Mouse (Mus musculus) hindbrain, embryonic 12.5 days (tissue): ENCODE data around the gene Hist2h2ac. TPM values are rescaled to one million over a fixed set of nuclear protein-coding genes. Genes with fewer than 3 reads are reported as not detected.
"Not testable (repeated sequence)": the region's sequence is repeated elsewhere in the genome, so short reads cannot be mapped to it uniquely, and the experiment has no call there.

ENCODE experiments used
- ATAC-seq: fragments of 200-750 bp; cut with Nextera tagmentation; 2 replicates; pipeline ENCODE4 v1.8.0; 2017; ENCODE audit warnings: moderate TSS enrichment; ENCODE audit not compliant: low FRiP score
- H3K27ac ChIP-seq: fragments of 300-500 bp; sonication (generic); 2 replicates; pipeline ENCODE4 v1.5.1; 2016; ENCODE audit warnings: mild to moderate bottlenecking
- H3K27me3 ChIP-seq: fragments of 300-500 bp; sonication (generic); 2 replicates; pipeline ENCODE4 v1.6.1; 2016; ENCODE audit warnings: mild to moderate bottlenecking
- H3K36me3 ChIP-seq: fragments of 300-500 bp; sonication (generic); 2 replicates; pipeline ENCODE4 v1.6.1; 2016; ENCODE audit warnings: mild to moderate bottlenecking
- H3K4me1 ChIP-seq: fragments of 300-500 bp; sonication (generic); 2 replicates; pipeline ENCODE4 v1.6.1; 2016
- H3K4me2 ChIP-seq: fragments of 300-500 bp; sonication (generic); replicated peaks from 2 replicates; pipeline ENCODE4 v1.6.1; 2016; ENCODE audit warnings: mild to moderate bottlenecking
- H3K4me3 ChIP-seq: fragments of 300-500 bp; sonication (generic); 2 replicates; pipeline ENCODE4 v1.5.1; 2016; ENCODE audit warnings: mild to moderate bottlenecking
- H3K9ac ChIP-seq: fragments of 300-500 bp; sonication (generic); 2 replicates; pipeline ENCODE4 v1.6.1; 2016; ENCODE audit warnings: mild to moderate bottlenecking, moderate library complexity
- H3K9me3 ChIP-seq: fragments of 300-500 bp; sonication (generic); replicated peaks from 2 replicates; pipeline ENCODE4 v1.6.1; 2016; ENCODE audit warnings: mild to moderate bottlenecking
- WGBS: fragments of 180-500 bp; shearing (Covaris S2); methylation state at CpG from one replicate; pipeline ENCODE4 v1.1.7; 2016; 5-methylcytosine and 5-hydroxymethylcytosine counted together
- polyA plus RNA-seq: library from polyadenylated mRNA; unstranded; fragments of >200 nt; fragmentation: Nextera tagmentation; extraction: Ambion mirVana; gene quantifications from 2 replicates; pipeline ENCODE4 v1.2.1, GENCODE M21; 2016

Gene Hist2h2ac
- polyA plus RNA-seq, result 4.4 and 7.0 TPM in 2 replicates

DNA sequence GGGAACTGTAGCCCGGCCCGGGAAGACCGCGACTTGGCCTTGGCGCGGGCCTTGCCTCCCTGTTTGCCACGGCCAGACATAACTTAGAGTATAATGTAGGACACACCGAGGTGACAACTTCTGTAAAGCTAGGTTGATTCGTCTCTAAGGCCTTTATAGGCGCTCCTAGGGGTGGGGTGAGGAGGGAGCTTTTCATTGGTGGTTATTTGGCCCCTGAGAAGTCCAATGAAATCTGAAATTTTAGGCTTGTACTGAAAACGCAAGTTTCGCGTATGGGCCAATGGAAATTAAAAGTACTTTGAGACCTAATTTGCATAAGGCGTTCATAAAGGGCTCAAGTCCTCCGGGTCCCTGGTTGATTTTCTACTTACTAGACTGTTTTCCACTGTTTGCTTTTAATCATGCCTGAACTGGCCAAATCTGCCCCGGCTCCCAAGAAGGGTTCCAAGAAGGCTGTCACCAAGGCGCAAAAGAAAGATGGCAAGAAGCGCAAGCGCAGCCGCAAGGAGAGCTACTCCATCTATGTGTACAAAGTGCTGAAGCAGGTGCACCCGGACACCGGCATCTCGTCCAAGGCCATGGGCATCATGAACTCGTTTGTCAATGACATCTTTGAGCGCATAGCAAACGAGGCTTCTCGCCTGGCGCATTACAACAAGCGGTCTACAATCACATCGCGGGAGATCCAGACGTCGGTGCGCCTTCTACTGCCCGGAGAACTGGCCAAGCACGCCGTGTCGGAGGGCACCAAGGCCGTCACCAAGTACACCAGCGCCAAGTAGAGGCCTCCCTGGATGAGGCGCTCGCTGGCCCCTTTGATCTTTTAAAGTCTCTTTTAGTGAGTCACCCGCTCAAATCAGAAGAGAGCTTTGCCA lies at the start of gene Hist2h2ac, which contains the start of gene Hist2h2be:
Gene Hist2h2ac, minus strand, starts transcription at position 116 of the 875 bp plus-strand sequence.
Gene Hist2h2be, plus strand, starts transcription at position 355 of the 875 bp plus-strand sequence.
- no peaks in the 10 kb centered on the region for H3K27me3 ChIP-seq
- H3K4me1 ChIP-seq, result peaks cover 24% of the 10 kb centered on the region
- peak within 1 kb of the TSS; percentile 79 for H3K9ac ChIP-seq
- H3K4me3 ChIP-seq, result peak within 1 kb of the TSS; percentile 61
- peak within 1 kb of the TSS; percentile 87 for H3K4me2 ChIP-seq
- H3K27ac ChIP-seq, result peak within 1 kb of the TSS; percentile 98
- ATAC-seq, result peak; percentile 73
- under 1% methylated on average over 43 of the region's 43 CpGs for WGBS
- H3K36me3 ChIP-seq, result no peaks in the 10 kb centered on the region
- no peaks in the 10 kb centered on the region for H3K9me3 ChIP-seq

DNA sequence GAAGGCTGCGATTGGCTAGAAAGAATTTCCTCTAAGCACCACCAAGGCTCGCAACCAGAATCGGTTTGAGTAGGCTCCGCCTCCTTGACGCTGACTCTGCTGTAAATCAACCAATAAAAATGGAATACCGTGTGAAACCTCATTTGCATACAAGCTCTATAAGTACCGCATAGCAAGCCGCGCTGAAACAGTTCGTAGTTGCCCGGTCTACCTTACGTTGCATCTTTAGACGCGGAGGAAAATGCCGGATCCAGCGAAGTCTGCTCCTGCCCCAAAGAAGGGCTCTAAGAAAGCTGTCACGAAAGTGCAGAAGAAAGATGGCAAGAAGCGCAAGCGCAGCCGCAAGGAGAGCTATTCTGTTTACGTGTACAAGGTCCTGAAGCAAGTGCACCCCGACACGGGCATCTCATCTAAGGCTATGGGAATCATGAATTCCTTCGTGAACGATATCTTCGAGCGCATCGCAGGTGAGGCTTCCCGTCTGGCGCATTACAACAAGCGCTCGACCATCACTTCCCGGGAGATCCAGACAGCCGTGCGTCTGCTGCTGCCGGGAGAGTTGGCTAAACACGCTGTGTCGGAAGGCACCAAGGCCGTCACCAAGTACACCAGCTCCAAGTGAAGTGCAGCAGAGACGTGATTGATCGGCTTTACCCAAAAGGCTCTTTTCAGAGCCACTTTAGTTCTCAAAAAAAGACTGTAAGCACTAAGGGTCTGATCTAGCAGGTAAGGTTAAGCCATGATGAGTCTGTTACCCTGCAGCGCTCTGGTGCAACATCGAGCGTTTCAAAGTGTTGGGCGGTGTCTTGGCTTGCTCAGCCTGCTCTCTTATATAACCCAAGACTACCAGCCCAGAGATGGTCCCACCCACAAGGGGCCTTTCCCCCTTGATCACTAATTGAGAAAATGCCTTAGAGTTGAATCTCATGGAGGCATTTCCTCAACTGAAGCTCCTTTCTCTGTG lies 49.1 kb upstream of the Hist2h2ac start, which contains the start of gene Hist2h2bb:
Gene Hist2h2bb, plus strand, starts transcription at position 242 of the 964 bp plus-strand sequence.
- H3K27me3 ChIP-seq, result no peaks in the 10 kb centered on the region
- no peaks in the 10 kb centered on the region for H3K36me3 ChIP-seq
- H3K4me1 ChIP-seq, result peaks cover 6% of the 10 kb centered on the region
- under 1% methylated on average over 45 of the region's 45 CpGs for WGBS
- no peaks in the 10 kb centered on the region for H3K9me3 ChIP-seq
- peak within 1 kb of the TSS; percentile 96 for H3K27ac ChIP-seq
- peak; percentile 95 for ATAC-seq
- peak within 1 kb of the TSS; percentile 49 for H3K4me3 ChIP-seq
- H3K9ac ChIP-seq, result peak within 1 kb of the TSS; percentile 79
- H3K4me2 ChIP-seq, result peak within 1 kb of the TSS; percentile 81

DNA sequence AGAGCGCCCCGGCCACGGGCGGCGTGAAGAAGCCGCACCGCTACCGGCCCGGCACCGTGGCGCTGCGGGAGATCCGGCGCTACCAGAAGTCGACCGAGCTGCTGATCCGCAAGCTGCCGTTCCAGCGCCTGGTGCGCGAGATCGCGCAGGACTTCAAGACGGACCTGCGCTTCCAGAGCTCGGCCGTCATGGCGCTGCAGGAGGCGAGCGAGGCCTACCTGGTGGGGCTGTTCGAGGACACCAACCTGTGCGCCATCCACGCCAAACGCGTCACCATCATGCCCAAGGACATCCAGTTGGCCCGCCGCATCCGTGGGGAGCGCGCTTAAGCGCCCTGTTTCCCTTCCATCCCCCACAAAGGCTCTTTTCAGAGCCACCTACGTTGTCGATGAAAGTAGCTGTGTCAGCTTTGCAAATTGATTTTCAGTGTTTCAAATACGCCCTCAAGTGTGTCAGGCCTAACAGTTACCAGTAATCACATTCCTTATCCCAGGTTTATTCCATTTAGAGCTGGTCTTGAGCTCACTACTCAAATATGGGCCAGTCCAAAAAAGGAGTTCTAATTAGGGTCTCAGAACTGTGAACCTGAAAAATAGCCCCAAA lies 48.2 kb upstream of the Hist2h2ac start:
- not testable (repeated sequence) for H3K36me3 ChIP-seq, H3K27me3 ChIP-seq, H3K9me3 ChIP-seq
- peak overlapping the region; percentile 96 for H3K27ac ChIP-seq
- peak overlapping the region; percentile 49 for H3K4me3 ChIP-seq
- 0% methylated on average over 16 of the region's 44 CpGs for WGBS
- peak overlapping the region; percentile 64 for H3K9ac ChIP-seq
- ATAC-seq, result peak; percentile 65
- peaks cover 15% of the 10 kb centered on the region for H3K4me1 ChIP-seq
- H3K4me2 ChIP-seq, result peak overlapping the region; percentile 81

DNA sequence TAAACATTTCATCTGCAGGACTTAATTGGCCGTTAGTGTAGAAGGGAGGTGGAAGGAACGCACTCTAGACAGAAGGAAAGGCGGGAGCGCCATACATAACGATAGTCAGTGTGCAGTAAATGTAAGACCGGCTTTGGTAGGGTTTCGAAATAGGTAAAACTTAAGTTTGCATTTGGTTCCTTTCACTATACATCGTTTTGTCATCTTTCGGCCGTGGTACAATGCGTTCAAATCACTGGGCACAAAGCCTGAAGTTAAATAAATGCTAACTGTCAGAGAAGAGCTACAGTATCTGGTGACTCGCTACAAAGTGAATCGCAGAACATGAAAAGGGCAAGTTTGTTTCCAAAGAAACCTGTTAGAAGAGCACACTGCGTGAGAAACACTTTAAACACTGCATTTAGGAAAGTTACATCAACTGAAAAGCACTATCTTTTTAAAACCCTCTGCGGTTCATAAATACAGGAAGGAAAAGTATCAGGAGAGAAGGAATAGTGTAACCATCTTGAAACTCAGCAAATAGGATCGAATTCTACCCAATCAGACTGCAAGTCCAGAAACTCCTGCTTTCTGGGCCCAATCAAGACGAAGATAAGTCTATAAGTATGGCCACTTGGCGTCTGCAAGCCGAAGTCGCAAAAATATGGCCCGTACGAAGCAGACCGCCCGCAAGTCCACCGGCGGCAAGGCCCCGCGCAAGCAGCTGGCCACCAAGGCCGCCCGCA lies 47.5 kb upstream of the Hist2h2ac start, which contains the start of gene Hist2h3b:
Gene Hist2h3b, plus strand, starts transcription at position 604 of the 725 bp plus-strand sequence.
- Histone ChIP-seq H3K4me1 (peaks cover 16% of the 10 kb centered on the region), H3K9me3 (no peaks in the 10 kb centered on the region), H3K27ac (peak within 1 kb of the TSS; percentile 96), H3K4me3 (peak within 1 kb of the TSS; percentile 49), H3K4me2 (peak within 1 kb of the TSS; percentile 81), H3K36me3 (no peaks in the 10 kb centered on the region), H3K9ac (peak within 1 kb of the TSS; percentile 64), H3K27me3 (no peaks in the 10 kb centered on the region)
- WGBS, result 24% methylated on average over 30 of the region's 30 CpGs
- peak; percentile 73 for ATAC-seq

DNA sequence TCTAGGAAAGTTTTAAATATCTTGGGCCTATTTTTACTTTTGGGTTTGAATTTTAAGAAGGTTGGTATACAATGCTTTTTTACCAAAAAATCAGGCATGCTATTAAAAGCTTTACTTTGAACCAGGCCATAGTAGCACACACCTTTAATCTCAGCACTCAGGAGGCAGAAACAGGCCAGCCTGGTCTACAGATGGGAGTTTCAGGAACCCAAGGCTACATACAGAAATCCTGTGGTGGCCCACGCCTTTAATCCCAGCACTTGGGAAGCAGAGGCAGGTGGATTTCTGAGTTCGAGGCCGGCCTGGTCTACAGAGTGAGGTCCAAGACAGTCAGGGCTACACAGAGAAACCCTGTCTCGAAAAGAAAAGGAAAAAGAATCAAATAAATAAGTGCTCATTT lies 46.9 kb upstream of the Hist2h2ac start:
- H3K27ac ChIP-seq, result peak overlapping the region; percentile 86
- 77% methylated on average over 4 of the region's 4 CpGs for WGBS
- no peaks in the 10 kb centered on the region for H3K27me3 ChIP-seq
- peaks cover 16% of the 10 kb centered on the region for H3K4me1 ChIP-seq
- no peak for ATAC-seq
- H3K36me3 ChIP-seq, result no peaks in the 10 kb centered on the region
- 0 out of 2 replicates have a peak overlapping the region, but pooled peaks have one; percentile 8 for H3K9ac ChIP-seq
- no peak overlapping the region; the same call in 1 of the 2 replicates for H3K4me2 ChIP-seq
- no peak overlapping the region for H3K4me3 ChIP-seq
- no peaks in the 10 kb centered on the region for H3K9me3 ChIP-seq

DNA sequence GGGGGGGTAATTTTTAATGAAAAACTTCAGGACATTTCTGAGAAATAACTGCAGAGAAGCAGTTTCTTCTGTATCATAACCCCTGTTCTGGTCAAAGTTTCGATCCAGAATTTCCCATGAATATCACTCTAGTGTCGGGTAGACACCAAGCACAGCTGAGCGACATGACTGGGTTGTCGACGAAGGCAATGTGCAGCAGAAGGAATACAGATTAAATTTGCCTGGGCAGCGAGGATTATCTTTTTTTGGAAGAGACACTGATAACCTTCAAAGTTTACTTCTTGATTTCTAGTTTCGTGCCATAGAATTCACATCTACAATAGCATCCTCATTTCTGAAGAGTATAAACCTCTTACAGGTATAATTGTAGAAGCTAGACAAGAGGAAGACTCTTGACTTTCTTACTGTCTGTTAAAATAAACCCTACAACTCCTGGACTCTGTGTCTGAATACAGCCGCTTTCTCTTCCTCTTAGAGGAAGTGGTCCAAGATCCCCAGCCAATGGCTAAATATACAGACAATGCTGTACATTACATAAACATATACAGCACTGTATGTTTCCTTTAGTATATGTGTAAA lies 45.5 kb upstream of the Hist2h2ac start:
- H3K27ac ChIP-seq, result no peak overlapping the region
- no peak overlapping the region for H3K9ac ChIP-seq
- no peak for ATAC-seq
- WGBS, result 93% methylated on average over 8 of the region's 8 CpGs
- no peak overlapping the region for H3K4me2 ChIP-seq
- no peak overlapping the region for H3K4me3 ChIP-seq
- no peaks in the 10 kb centered on the region for H3K27me3 ChIP-seq
- H3K9me3 ChIP-seq, result no peaks in the 10 kb centered on the region
- H3K36me3 ChIP-seq, result no peaks in the 10 kb centered on the region
- peaks cover 26% of the 10 kb centered on the region for H3K4me1 ChIP-seq

DNA sequence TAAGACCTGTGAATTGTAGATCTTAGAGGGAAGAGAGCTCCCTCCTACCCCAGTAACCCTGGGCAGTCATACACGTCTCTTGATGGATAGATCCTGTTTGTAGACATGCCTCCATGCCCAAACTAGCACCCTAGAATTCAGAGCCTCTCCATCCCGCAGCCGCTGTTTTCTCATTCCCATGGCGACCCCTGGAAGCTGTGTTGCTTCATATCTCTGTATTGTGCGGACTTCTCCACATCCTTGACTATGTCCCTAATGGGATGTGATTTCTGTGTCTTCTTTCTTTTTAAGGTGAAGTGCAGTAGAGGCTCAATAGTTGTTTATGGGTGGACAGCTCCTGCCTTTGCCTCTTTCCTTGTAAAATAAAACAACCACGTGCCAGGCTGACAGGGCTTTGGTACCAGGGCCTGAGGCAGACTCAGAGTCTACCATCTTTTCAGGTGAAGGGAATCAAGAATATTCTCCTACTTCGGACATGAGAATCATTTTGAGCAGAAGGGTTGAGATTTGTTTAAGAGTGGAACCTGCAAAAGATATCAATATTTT lies 43.8 kb upstream of the Hist2h2ac start:
- Histone ChIP-seq H3K4me3 (peak overlapping the region; percentile 59), H3K9ac (peak overlapping the region; percentile 50; the same call in 1 of the 2 replicates)

DNA sequence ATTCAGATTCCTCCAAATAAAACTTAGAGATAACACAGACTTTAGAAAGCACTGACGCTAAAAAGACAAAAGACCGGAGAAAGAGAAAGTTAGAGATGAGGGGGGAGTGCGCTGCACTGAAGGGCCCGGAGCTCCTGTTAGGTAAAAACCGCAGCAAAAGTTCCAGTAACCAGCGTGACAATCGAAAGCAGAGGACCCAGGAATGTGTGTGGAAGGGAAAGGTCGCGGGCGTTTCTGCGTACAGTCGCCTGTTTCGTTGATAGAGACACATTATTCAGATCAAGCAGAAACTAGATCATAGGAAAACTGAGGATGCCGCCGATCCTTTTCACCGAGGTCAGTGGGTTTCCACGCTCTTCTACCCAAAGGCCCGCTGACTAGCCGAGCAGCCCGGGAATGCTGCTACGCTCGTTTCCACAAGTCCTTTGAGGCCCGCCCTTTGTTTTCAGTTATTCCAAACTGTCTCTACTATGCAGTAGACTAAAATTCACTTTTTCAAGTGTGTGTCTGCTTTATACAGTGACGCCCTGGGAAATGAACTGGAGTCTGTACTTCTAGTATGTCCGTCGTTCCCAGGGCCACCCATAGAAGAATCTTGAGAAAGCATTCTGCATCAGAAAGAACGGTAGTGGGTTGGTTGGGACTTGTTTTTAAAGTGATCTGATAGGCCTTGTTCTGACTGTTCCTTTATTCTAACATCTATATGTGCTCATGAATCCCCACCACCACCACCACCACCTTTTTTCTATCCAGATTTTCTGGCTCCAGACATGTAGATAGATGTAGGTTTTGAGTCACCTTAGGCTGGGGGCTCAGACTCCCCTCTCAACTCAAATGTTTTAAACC lies 43.1 kb upstream of the Hist2h2ac start:
- peak; percentile 42 for ATAC-seq
- peaks cover 26% of the 10 kb centered on the region for H3K4me1 ChIP-seq
- H3K27ac ChIP-seq, result peak overlapping the region; percentile 98
- no peaks in the 10 kb centered on the region for H3K9me3 ChIP-seq
- H3K4me2 ChIP-seq, result peak overlapping the region; percentile 85
- no peaks in the 10 kb centered on the region for H3K36me3 ChIP-seq
- H3K4me3 ChIP-seq, result peak overlapping the region; percentile 59
- no peaks in the 10 kb centered on the region for H3K27me3 ChIP-seq
- H3K9ac ChIP-seq, result peak overlapping the region; percentile 50
- 5% methylated on average over 27 of the region's 27 CpGs for WGBS

More for the DNA sequence above, 43.8 kb upstream of the Hist2h2ac start:
- peaks cover 26% of the 10 kb centered on the region for H3K4me1 ChIP-seq
- H3K36me3 ChIP-seq, result no peaks in the 10 kb centered on the region
- no peak for ATAC-seq
- no peaks in the 10 kb centered on the region for H3K9me3 ChIP-seq
- no peaks in the 10 kb centered on the region for H3K27me3 ChIP-seq
- peak overlapping the region; percentile 98 for H3K27ac ChIP-seq
- peak overlapping the region; percentile 85 for H3K4me2 ChIP-seq
- 67% methylated on average over 7 of the region's 7 CpGs for WGBS

DNA sequence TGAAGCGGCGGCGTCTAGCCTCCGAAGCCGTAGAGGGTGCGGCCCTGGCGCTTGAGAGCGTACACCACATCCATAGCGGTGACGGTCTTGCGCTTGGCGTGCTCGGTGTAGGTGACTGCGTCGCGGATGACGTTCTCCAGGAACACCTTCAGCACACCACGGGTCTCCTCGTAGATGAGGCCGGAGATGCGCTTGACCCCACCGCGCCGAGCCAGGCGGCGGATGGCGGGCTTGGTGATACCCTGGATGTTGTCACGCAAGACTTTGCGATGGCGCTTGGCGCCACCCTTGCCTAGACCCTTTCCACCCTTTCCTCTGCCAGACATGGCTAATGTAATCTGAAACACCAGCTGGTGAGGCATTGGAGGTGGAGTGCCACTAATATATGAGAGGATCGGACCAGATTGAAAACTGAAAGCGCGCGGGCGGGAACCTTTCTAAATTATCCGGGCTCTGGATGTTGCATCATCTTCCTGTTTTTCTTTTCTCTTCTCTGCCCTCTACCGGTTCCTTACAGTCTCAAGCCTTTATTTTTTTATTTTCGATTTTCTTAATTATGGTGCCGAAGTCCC lies 42.4 kb upstream of the Hist2h2ac start, which contains the start of gene Hist2h4:
Gene Hist2h4, minus strand, starts transcription at position 333 of the 572 bp plus-strand sequence.
- Histone ChIP-seq H3K36me3 (no peaks in the 10 kb centered on the region), H3K9ac (peak within 1 kb of the TSS; percentile 82), H3K4me3 (peak within 1 kb of the TSS; percentile 59), H3K9me3 (no peaks in the 10 kb centered on the region), H3K4me1 (peaks cover 25% of the 10 kb centered on the region), H3K27me3 (no peaks in the 10 kb centered on the region), H3K4me2 (peak within 1 kb of the TSS; percentile 85), H3K27ac (peak within 1 kb of the TSS; percentile 98)
- under 1% methylated on average over 40 of the region's 40 CpGs for WGBS
- peak; percentile 87 for ATAC-seq
